Mouse (Mus musculus): ENCODE data around the gene 4930407I10Rik. TPM values are rescaled to one million over a fixed set of nuclear protein-coding genes. Genes with fewer than 3 reads are reported as not detected.

4930407I10Rik gene
- total RNA-seq (2021), result not detected
- long read RNA-seq, experiment 1, result 0 reads
- long read RNA-seq, experiment 2, result 0 reads

DNA sequence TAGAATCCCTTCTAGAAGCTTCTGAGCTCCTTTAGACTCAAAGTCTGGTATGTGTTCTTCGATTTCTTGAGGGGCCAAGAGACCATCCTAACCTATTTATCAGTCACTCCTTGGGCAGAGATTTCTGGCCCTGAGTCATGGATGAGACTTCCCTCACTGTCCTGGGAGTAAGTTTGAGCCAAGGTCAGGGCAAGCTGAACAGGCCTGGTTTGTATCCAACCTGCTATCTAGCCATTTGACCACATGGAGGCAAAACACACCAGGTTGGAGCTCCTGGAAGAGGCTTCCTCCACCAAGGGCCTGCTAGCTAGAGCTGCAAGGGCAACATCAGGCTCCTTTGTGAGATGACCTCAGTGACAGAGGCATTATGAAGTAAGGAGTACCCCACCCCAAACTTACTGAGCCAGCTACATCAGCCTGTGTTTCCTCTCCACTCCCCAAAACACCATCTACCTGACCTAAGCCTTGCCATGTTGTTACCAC is at the start of gene 4930407I10Rik:
Gene 4930407I10Rik, plus strand, starts transcription at position 433 of the 483 bp plus-strand sequence.
- intact Hi-C loops (cut with DNase I), result no loop called here
- DNase-seq, result no peak

DNA sequence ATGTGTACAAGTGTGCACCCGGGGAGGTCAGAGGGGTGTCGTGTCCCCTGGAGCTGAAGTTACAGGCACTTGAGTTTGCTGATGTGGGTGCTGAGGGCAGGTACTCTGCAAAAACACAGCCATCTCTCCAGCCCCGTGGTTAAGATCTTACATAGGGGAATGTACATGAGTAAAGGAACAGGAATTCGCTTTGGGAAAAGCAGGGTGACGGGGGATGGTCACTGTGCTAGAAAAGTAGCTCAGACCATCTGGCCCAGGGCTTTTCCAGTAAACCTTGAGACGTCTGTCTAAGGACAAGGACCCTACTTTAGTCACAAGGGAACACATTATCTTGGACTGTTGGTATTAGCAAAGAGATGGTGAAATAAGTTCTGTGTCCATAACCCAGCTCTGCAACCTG is 47.0 kb upstream of the 4930407I10Rik start:
- DNase-seq, result no peak
- intact Hi-C loops (cut with DNase I), result no loop called here

DNA sequence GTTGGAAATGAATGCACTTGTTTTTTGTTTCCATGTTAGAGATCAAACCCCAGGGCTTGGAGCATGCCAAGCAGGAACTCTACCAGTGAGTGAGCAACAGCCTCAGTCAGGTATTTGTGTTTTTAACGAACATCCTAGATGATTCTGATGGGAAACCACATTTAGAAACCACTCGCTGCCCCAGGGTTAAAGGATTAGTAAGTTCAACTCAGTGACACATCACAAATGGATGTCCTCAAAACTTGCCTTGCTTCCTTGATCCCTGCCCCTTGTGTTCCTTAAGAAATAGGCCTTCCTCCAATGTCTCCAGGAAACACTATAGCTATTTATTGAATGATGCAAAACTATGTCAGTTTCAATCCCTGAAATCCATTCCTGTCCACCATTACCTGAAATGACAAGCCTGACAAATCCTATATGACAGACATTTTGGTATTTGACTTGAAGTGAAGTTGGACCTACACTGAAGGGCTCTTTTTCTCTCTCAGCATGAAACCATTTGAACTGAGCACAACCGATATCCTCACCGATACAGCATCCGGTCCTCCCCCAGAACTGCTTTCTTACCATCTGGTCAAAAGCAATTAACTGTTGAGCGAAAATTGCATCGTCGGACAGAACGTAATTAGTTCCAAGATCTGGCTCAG is 44.1 kb upstream of the 4930407I10Rik start:
- intact Hi-C loops (cut with DNase I), result no loop called here

DNA sequence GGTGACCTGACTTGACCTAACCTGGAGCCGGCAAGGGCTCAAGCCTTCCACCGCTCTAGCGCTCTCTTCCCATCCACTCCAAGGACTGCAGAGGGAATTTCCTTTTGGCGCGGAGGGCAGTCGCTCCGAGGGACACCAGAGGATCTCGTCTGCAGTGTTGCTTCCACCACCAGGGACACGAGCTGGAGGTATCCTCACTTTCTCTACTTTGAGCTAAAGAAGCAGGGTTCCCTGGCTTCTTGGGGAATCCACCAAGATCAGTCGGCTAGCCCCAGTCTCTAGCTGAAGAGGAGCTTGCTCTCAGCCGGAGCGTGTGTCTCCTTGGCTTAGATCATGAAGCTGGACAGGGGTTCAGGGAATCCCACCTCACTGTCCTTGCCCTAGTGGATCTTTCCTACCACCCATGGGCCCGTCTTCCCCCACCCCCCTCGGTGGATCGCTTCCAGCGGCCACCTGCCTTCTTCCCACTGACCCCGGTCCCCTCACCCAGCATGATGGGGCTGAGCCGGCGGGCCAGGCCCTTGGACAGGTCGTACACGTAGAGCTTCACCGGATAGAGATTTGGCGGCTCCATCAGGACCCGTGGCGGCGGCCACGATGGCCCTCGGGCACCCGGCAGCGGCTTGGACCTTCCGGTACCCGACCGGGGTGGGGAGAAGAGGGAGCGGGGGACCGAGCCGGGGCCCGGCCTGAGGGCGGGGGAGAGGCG is 43.4 kb upstream of the 4930407I10Rik start:
- intact Hi-C loops (cut with DNase I), result no loop called here
- DNase-seq, result peak; percentile 23 to 33

More for the DNA sequence above, 44.1 kb upstream of the 4930407I10Rik start:
- no peak for DNase-seq

DNA sequence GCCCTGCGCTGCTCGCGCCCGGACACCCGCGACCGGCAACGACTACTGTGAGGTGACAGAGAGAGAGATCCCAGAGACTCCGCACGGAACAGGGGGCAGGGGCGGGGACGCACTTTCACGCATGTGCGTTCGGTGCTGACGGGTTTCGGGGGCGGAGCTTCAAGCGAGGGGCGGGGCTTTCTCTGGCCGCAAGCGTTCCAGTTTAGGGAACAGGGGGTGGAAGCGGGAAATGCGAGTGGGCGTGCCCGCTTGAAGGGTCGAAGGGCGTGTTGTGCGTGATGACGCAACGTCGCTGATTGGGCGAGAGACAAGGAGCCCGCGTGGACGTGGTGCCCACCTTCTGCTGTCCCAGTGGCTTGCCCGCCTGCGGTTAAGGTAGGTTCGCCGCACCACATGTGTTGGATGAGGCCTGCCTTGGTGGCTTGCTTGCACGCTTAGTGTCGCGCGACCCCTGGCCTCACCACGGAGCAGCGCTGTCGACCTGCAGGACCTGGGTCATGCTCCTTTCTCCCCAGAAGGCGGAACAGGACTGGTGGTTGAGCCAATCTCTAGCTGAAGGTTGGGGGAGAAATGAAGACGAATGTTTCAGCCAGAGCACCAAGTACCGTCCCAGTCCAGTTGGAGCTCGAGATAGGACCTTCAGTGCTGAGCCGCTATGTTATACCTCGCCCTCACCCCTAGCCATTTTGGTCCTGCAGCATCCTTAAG is 42.7 kb upstream of the 4930407I10Rik start:
- peak; percentile 99 for DNase-seq
- intact Hi-C loops (cut with DNase I), result no loop called here

DNA sequence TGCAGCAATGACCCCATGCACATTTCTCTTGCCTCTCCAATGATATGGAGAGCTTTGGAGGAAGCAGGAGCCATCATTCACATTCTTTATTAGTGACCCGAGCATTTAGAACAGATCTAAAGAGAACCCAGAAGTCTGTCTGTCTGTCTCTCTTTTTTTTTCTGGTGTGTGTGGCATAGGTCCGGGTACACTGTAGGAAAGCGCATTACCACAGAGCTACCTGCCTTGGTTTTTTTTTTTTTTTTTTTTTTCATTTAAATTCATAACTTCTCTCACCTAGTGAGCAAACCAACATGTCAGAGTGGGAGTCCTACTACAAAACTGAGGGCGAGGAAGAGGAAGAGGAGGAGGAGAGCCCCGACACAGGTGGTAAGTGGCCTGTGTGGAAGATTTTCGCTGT is 42.1 kb upstream of the 4930407I10Rik start:
- intact Hi-C loops (cut with DNase I), result no loop called here

DNA sequence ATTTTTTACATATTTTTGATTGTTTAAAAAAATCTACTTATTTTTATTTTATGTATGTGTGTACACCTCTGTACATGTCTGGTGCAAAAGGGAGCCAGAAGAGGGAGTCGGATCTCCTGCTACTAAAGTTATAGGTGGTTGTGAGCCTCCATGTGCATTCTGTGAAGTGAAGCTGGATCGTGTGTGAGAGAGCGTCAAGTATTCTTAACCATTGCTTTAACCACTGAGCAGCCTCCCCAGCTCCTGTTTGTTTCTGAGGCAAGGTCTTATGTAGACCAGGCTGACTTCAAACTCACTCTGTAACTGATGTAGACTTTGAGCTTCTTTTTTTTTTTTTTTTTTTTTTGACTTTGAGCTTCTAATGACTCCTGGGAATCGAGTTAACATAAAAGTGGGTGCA is 41.5 kb upstream of the 4930407I10Rik start:
- intact Hi-C loops (cut with DNase I), result no loop called here
- no peak for DNase-seq

More for the DNA sequence above, 42.1 kb upstream of the 4930407I10Rik start:
- no peak for DNase-seq

DNA sequence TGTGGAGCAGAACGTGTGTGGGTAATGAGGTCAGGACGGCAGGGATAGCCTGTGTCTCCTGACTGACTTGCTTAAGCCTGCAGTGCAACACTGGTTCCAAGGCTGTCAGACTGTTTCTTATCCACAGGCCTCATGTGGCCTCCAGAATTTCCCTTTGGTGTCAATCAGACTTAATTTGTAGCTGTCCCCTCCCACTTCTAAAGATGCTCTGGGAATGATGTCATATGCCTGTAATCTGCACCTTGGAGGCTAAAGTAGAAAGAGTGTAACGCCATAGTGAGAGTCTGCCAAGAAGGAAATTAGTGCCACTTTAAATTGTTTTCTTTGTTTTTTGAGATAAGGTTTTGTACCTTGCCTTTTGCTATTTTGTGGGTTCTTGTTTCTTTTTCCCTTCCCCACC is 39.7 kb upstream of the 4930407I10Rik start:
- intact Hi-C loops (cut with DNase I), result no loop called here
- no peak for DNase-seq

DNA sequence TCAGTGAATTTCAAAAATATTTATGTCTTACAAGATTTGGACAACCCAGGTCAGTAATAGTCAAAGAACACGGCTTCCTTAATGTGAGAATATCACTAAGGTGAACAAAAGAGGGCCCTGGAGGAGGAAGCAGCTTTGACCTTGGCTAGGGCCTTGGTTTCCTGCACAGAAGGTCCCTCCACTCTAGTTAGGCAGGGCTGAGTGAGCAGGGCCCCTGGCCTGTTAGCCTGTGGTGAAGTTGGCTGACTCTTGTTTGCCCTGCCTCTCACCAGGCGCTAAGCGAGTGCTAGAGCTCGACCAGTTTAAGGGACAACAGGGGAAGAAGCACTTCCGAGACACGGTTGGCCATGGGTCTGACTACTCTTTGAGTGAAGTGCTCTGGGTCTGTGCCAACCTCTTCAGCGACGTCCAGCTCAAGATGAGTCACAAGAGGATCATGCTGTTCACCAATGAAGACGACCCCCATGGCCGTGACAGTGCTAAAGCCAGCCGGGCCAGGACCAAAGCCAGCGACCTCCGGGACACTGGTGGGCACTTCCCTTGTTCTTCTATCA is 36.3 kb upstream of the 4930407I10Rik start:
- no peak for DNase-seq
- intact Hi-C loops (cut with DNase I), result no loop called here

DNA sequence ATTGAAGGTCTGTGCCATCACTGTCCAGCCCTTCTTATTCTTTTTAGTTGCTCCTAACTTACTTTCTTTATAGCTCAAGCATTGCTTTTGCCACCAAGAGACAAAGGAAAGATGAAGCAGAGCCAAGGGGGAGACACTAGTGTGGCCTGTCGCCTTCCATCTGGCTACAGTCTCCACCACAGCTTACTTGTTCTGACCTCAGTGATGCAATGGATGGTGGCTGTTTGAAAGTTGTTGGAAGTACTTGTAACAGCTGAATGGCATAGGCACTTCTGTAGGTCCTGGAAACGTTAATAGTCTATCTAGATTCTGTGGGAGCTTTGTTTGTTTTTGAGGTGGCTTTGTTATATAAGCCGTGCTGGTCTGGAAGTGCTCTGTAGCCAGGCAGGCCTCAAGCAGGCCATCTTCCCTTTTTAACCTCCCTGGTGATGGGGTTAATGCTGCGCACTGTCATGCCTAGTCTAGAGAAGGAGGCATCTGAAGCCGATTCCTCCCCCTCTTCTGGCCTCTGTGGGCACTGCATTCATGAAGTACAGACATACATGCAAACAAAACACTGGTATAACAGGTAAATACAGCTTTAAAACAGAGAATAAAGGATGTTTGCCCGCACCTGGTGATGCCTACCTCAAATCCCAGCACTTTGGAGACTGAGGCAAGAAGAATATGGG is 34.9 kb upstream of the 4930407I10Rik start:
- intact Hi-C loops (cut with DNase I), result no loop called here
- DNase-seq, result no peak

DNA sequence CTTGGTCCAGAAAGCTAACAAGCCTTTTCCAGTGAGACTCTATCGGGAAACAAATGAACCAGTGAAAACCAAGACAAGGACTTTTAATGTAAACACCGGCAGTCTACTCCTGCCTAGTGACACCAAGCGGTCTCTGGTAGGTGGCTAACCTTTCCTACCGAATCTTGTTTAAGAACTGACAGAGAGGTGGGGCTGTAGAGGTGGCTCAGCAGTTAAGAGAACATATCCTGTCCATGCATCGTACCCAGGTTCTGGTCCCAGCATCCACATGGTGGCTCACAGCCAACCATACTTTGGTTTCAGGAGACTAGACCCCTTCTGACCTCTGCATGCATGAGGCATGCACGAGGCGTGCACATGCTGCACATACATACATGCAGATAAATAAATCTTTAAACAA is 31.7 kb upstream of the 4930407I10Rik start:
- intact Hi-C loops (cut with DNase I), result no loop called here
- DNase-seq, result no peak

DNA sequence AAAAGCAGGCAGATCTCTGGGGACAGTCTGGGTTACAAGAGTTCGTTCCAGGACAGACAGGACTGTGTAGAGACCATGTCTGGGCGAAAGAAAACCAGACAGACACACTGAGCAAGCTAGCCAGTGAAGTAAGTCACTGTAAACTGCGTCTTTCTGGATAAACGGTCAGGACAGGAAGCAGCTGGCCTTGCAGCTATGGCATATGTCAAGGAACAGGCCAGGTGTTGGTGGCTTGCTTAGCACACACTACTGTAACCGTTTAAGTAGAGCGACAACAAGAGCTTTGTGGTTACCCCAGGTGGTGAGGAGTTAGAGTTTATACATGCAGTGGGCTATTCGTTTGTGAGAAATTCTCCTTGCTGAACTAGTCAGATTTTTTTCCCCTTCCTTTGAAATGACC is 31.2 kb upstream of the 4930407I10Rik start:
- DNase-seq, result no peak
- intact Hi-C loops (cut with DNase I), result no loop called here

DNA sequence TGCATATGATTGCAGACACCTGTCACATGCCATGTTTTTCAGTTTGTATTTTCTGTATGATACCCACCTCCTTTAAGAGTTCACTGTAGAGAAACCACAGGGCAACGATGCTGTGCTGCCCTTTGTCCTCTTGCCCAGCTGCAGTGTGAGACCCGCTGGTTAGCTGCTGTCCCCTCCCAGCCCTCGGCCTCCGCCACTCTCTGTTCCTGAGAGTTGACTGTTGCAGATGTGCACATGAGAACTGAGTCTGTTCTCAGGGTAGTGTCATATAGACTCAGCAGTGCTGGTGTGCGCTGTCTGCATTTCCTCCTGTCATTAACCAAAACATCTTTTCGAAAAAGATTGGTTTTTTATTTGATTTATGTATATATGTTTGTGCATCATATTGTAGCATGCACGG is 26.6 kb upstream of the 4930407I10Rik start:
- intact Hi-C loops (cut with DNase I), result no loop called here
- no peak for DNase-seq

DNA sequence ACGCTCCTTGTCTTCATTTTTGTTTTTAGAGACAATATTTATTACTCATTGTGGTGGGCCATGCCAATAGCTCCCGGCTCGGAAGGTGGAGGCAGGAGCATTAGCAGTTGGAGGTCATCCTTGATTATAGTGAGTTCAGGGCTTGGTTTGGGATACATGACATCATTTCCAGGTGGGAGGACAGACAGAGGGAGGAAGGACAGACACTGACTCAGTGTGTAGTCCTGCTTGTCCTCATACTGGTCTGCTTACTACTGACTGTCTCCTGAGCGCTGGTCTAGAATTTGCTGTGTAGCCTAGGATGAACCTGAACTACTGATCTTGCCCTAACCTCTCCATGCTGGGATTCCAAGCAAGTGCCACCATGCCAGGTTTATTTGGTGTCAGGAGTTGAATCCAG is 25.2 kb upstream of the 4930407I10Rik start, which contains the start of gene Desi1:
Gene Desi1, minus strand, starts transcription at position 101 of the 400 bp plus-strand sequence.
- no peak for DNase-seq
- intact Hi-C loops (cut with DNase I), result no loop called here

DNA sequence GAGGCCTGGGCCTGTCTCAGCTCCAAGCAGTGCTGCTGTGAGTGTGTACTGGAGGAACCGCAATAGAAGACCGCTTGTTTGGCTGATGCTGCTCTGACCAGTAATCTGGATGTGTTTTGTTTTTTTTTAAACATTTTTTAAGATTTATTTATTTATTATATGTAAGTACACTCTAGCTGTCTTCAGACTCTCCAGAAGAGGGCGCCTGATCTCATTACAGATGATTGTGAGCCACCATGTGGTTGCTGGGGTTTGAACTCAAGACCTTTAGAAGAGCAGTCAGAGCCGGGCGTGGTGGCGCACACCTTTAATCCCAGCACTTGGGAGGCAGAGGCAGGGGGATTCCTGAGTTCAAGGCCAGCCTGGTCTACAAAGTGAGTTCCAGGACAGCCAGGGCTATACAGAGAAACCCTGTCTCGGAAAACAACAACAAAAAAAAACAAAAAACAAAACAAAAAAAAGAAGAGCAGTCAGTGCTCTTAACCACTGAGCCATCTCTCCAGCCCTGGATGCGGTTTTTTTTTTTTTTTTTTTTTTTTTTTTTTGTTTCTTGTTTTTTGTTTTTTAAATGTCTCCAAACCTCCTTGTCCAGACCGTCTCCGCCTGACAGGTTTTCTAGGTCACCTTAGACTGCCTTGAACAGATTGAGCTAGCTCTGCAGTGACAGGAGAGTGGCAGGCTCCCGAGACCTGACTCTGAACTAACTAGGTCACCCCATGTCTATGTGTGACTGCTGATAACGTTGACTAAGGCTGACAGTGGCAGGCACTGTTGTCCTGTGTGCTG is 22.9 kb upstream of the 4930407I10Rik start:
- DNase-seq, result peak; percentile 14 to 41
- intact Hi-C loops (cut with DNase I), result no loop called here

DNA sequence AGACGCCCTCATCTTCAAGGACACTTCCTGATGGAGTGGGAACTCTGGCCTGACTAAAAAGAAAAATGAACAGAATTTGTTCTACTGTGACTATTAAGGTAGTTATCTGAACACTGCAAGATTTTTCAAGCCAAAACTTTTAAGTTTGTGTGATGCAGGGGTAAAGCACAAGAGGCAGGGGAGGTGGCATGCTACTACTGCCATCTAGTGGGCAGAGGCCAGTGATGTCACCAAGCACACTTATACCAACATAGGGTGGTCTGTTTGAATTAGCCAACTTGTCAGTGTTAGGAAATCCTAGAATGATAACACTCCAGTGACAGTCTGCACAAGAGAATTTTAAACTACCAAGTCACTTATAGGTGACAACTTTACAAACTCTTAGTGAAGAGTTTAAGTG is 18.3 kb upstream of the 4930407I10Rik start:
- intact Hi-C loops (cut with DNase I), result loop anchor here (5.0 kb wide), 1 partner anchor 83 kb away; no protein-coding TSS in a partner anchor
- DNase-seq, result peak; percentile 30 to 56

DNA sequence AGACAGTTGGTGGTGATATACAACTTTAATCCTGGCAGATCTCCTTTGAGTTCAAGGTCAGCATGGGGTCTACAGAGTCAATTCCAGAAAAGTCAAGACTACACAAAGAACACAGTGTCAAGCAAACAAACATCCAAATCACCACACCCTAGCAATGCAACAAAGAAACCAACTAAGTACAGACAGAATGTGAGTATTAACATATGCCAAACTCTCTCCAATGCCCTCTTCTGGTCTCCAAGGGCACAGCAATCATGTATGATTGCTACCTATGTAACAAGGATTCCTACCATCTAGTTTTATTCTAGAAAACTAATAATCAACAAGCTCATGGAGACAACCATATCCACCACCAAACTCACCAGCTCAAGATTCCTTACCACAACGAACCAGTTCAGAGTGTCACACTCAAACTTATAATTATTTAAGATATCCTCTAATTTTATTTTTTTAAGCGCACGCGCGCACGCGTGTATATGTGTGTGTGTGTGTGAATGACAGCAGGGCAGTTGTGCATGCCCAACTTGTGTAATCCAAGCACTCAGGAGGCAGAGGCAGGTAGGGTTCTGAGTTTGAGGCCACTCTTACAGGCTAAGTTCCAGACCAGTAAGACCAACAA is 14.7 kb upstream of the 4930407I10Rik start:
- intact Hi-C loops (cut with DNase I), result loop anchor here (5.0 kb wide), 1 partner anchor 87 kb away; no protein-coding TSS in a partner anchor
- no peak for DNase-seq

DNA sequence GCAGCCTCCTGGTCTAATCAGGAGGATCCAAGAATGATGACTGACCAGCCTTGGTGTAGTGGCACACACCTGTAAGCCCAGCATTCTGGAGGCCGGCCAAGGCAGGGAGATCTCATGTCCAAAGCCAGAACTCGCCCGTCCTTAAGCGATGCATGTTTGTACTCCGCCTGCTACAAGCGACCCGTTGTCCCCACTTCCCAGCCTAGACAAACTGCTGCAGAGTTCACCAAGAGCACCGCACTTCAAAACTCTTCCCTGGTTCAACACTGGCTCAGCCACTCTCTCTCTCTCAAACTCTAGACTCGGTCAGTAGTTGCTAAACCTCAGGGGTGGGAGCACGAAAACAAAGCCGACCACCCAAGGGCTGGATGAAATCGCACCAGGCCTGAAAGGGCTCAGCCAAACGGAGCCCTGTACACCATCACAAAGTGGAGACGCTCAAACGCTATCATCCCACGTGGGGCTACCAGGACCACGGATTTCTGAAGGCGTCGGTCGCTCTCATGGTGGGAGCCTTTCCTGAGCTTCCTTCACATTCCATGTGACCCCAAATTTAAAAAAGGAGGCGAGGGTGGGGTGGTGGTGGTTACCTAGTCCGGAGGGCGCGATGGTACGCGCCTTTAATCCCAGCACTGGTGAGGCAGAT is 12.6 kb upstream of the 4930407I10Rik start:
- intact Hi-C loops (cut with DNase I), result no loop called here
- DNase-seq, result no peak
